Mouse (Mus musculus): ENCODE measurements around the gene Gpr162.

DNA sequence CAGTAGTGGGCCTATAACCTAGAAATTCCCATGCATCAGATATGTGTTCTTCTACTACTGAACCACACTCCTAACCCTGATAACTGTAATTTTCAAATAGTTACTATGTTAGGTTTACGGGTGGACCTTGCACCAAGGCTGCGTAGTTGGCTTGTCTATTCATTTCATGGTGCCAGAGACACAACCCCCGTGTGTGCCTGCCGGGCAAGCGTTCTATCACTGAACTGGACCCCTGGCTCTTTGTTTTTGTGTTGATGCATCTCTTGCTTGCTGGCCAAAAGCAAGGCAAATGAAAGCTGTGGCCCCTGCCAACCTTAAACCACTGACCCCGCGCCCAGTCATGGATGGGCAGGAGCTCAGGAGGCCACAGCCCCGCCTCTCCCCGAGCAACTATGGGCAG is 18.0 kb upstream of the Gpr162 start:
- TF ChIP-seq CTCF (IDR thresholded peaks at IDR 0.05; ENCODE audit: low read depth) = no peak
- no peak for TF ChIP-seq EP300 (optimal IDR thresholded peaks at IDR 0.05)

Measured in stomach, postnatal 0 days (tissue).